Mouse (Mus musculus): ENCODE data around the gene Gm13178.

DNA sequence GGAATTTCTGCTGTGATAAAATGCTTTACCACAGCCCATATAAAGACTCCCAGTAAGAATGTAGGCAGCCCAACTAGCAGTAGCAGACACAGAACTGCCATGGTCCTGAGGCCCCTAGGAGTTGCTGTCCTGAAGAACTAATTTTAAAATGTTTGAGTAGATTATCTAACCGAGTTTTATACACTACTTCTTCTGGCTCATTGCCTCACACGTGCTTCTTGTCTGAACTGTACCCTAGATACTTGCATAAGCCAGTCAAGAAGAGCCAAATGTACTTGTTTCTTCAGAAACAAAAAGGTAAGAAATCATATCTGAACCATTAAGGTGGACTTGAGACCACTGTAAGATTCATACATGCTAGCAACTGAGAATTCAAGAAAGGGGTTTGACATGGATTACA, 34.9 kb downstream of the Gm13178 start, which contains the start of gene Gm436:
- TF ChIP-seq POLR2A (IDR thresholded peaks at IDR 0.05; ENCODE audit: borderline replicate concordance, extremely low read depth, low read depth, low read length) (no peak), CTCF (IDR thresholded peaks at IDR 0.05; ENCODE audit: insufficient read depth, low read length) (no peak)
